Mouse (Mus musculus) left cerebral cortex, postnatal 14 days (tissue): ENCODE data around the gene Tbc1d17. TPM values are rescaled to one million over a fixed set of nuclear protein-coding genes. Genes with fewer than 3 reads are reported as not detected.

Experiments used
- DNase-seq, 2 experiments: peaks; one replicate each; pipeline ENCODE4 v3.0.0; 2021 to 2022; ENCODE audit warnings: low spot score in 2 of 2, mixed read lengths in 1 of 2
- intact Hi-C: fragments of 180-260 bp; cut with DNase I; formaldehyde crosslinking; loops from one replicate; pipeline ENCODE4 v1.15.1; 2025
- total RNA-seq, 2 experiments: library from RNA; stranded (reverse); gene quantifications; 2 replicates each; pipeline ENCODE4 v1.2.3; 2021

Tbc1d17 gene
- total RNA-seq, 2 experiments from 2014 or later = 48.3 to 58.7 TPM

DNA sequence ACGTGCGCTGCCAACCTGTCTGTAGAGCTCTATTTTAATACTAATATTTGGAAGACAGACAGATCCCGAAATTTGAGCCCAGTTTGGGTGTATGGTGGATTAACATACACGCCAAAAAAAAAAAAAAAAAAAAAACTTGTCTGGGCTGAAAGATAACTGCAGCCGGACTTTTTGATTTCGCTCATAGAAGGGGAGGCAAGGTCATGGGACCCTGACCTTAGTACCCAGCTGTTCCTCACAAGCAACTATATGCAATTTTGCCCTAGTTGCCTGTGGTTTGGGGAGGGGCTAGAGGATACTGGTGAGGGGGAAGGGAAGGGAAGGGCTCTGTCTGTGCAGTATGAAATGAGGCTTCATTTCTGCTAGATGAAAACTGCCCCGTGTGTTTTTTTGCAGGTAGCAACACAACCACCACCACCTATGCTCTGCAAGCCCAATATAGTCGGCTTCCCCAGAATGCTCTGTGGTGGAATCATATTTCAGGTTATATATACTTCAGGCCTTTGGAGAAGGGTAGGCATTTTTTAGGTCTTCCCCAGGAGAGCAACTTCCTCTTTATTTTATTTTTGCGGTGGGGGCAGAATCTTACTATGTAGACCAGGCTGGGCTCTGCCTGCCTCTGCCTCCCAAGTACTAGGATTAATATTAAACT lies 7.5 kb upstream of the Tbc1d17 start:
- DNase-seq = no peak
- intact Hi-C loops = no loop called here

DNA sequence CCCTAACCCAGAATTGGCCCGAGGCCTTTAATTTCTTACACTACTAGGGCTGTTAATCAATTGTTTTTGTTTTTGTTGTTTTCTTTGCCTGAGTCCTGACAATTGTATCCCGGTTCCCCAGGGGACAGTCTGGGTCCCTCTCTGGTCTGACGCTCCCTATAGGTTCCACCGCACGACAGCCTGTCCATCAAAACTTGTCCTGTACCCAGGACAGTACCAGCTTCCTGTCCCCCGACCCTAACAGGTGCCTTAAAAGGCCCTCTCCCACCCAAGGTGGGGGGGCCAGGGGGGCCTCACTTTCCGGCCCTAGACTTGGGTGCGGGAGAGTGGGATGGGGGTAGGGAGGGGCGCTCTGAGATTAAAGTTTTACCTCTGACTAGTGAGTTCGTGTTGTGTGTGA lies 6.2 kb upstream of the Tbc1d17 start:
- DNase-seq = no peak
- intact Hi-C loops = no loop called here

DNA sequence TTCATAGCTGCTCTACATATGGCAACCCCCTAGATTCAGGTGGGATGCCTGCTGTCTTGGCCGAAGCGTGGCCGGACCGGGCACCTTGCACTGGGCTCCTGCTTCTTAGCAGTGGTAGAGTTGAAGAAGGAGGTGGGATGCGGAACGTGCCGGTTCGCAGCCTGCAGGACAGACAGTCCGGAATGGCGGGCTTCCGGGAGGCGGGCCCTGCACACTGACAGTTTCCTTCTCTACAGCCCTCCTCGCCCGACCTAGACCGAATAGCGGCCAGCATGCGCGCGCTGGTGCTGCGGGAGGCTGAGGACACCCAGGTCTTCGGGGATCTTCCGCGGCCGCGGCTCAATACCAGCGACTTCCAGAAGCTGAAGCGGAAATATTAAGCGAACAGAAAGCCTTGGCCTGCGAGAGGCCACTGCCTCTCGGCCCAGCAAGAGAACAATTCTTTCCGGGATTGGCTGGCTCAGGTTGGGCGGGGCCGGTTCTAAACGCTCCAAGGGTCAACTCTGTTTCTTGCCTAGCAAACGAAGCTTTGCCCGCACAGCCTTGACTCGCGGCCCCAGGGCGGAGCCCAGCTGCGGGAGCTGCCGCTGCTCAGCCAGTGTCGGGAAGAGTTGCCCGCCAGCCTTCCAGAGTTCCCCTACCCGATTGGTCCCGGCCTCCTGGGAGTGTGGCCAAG lies 5.6 kb upstream of the Tbc1d17 start:
- DNase-seq = peak in 1 of 2 experiments; percentile 66
- intact Hi-C loops = no loop called here

DNA sequence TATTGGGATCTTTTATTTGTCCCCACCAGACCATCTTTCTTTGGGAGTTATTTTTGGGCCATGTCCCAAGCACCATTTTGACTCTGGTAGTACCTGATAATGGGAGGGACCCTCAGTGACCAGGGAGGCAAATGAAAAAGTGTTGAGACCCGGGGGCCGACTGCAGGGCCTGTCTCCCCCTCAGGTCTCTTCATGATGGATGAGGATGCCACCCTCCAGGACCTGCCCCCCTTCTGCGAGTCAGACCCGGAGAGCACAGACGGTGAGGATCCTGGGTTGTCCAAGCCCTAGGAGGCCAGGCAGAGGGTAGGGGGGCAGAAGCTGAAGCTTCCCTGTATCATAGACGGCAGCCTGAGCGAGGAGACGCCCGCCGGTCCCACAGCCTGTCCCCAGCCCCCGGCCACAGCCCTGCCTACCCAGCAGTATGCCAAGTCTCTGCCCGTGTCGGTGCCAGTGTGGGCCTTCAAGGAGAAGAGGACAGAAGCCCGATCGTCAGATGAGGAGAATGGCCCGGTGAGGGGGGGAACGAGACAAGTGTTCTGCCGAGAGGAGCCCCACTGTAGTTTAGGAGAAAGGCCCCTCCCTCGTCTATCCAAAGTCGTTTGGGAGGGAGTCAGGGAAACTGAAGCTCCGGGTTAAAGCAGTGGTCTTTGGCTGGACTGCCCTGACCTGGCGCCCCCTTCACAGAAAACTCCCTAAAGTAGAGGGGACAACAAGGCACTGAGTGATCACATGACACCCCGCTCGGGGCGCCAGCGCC lies 4.9 kb upstream of the Tbc1d17 start:
- DNase-seq = no peak
- intact Hi-C loops = no loop called here

DNA sequence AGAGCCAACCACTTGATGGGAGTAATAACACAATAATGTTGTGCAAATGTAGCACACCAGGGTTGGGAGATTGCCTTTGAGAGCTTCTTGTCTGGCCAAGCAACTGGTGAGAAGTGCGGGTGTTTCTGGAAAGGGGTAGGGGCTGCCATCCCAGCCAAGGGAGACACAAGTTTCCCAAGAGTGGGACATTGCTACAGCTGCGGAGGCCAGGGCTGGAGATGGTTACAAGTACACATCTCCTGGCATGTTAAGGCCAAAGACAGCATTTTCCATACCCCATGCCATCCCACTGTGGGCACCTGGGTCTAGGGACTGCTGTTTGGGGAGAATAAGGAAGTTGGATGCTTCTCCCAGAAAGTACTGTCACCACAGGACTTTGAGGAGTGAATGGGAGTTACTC lies 4.2 kb upstream of the Tbc1d17 start:
- intact Hi-C loops = no loop called here
- DNase-seq = no peak

DNA sequence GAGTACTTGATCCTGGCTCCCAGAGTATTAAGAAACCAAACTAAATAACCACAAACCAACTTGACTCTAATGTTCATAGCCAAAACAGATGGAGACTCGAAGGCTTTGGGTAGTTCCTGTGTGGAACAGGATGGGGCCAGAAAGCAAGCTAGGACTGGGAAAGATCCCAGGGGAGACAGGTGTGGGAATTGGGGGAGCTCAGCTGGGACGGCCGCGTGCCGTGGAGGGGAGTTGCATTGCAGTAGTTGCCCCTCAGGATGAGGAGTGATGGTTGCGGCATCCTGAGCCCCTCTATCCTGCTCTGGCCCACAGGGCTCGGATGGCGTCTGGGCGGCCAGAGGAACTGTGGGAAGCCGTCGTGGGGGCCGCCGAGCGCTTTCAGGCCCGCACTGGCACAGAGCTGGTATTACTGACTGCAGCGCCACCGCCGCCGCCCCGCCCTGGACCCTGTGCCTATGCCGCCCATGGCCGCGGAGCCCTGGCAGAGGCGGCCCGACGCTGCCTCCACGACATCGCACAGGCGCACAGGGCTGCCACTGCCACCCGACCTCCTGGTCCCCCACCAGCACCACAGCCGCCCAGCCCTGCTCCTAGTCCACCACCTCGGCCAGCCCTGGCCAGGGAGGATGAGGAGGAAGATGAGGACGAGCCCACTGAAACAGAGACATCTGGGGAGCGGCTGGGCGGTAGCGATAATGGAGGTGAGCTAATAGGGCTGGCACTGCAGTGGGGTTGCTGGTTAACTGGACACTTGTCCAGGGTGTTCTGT lies 3.6 kb upstream of the Tbc1d17 start:
- intact Hi-C loops = no loop called here
- no peak for DNase-seq

DNA sequence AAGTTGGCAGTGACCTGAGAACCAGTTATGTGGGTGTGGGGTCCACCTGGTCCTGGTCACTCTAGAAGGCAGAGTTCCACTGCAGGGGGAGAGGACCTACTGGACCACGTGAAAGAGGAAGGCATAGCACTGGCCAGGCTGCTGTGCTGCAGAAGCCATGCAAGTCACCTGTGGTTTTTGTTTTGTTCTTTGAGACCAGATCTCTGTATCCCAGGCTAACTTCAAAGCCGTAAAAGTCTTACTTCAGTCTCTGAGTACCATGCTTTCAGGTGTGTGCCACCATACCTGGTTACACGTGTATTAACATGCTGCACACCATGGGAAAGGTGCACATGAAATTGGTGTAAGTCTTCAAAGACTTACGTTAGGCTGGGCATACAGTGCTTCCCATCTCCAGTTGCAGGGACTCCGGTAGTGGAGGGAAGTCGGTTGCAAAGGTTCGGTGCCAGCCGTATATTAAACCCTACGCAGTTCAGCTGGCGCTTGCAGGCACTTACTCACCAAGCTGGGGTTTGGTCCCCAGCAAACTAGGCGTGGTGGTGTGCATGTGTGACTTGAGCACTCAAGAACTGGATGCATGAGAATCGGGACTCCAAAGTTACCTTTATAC lies 2.9 kb upstream of the Tbc1d17 start:
- intact Hi-C loops = no loop called here
- DNase-seq = no peak

DNA sequence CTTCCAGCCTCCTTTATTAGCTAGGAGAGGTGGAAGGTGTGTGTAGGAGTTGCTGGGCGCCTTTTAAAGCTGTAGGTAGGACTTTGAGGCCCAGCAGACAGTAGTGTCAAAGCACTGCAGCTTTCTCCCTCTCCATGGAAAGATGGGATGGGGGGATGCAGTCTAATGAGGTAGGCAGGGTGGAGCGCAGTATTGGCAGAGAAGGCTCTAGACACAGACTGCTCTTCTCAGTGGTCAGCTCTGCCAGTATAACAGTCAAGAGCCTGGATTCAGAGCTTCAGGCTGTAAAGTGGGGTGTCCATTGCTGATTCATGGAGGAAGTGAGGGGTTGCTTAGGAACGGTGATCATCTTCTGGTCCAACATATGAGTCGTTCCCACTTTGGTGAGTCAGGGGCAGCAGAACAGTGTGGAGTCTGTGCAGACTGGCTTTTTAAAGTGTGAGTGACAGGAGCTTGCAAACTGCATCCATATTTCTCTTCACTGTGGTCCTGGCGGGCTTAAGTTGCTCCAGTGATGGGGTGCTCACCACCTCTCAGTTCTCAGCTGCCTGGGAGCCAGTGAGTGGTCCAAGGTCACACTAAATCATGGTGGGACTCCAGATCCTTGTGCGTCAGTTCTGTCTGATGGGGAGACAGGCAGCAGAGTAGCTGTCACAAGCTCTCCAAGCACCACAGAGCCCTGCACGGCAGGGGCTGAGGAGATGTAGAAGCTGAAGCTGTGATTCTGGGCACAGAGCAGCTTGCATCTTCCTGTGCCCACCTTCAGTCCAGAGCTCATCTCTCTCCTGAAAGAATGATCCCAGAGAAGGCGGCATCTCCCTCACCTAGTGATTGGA lies 2.1 kb upstream of the Tbc1d17 start:
- no peak for DNase-seq
- intact Hi-C loops = no loop called here

DNA sequence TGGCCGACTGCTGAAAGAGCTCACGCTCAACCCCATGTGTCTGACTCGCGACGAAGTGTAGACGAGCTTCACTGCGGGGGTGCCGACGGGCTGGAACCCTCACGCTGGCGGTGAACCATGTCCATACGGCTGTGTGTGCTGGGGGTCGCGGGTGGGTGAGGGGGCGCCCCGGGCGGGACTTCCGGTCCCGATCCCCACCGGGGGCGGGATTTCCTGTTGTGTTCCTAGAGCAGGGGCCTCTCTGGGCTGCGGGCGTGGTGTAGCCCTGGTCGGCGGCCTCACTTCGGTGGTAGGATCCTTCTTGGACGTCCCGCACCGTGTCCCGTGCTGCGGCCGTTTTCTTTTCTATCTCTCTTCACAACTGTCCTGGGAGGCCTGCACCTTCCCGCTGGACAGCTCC lies 1.3 kb upstream of the Tbc1d17 start:
- peak; percentile 72 to 77 for DNase-seq
- intact Hi-C loops = no loop called here

DNA sequence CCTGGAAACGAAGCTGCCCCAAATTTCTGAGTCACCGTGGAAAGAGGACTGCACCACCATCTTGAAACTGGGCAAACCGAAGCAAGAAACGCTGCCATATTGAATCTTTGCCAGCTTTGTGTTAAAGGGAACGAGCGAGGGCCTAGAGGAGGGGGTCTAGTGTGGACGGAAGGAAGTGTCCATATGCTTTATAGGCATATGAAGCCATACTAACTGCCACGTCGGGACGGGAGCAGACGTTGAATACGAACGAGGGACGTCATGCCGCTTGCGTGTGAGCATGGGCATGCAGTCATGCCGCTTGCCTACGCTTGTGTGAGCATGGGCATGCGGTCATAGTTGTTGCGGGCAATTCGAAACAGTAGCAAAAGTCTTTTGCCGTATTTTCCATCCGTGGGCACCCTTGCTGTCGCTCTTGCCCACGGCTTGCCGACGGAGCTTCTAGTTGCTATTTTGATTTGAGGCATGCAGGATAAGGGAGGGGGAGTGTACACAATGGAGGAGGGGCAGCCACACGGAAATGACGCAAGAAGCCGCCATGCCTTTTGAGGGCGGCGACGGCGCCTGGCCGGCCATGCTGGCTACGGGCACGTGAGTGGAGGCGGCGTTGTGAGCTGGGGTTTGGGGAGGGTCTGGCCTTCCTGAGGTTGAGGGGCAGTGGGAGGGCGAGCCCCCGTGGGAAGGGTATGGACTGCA lies 685 bp upstream of the Tbc1d17 start:
- intact Hi-C loops = no loop called here
- peak; percentile 91 to 95 for DNase-seq

DNA sequence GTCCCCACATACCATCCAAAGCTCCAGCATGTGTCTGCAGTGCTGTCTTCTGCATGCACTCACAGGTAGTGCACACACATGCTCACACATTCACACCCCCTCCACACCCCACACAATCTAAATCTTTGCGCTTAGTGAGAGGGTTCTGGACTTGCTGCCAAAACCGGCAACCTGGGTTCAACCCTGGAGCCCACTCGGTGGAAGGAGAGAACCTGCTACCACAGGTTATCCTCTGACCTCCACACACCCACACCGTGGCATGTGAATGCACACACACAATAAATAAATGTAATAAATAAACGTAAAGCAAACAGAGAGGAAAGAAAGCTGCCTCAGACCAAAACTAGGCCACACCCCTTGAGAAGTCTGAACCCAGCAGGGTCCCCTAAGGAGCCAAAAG lies 1.1 kb downstream of the Tbc1d17 start:
- DNase-seq = no peak
- intact Hi-C loops = no loop called here

DNA sequence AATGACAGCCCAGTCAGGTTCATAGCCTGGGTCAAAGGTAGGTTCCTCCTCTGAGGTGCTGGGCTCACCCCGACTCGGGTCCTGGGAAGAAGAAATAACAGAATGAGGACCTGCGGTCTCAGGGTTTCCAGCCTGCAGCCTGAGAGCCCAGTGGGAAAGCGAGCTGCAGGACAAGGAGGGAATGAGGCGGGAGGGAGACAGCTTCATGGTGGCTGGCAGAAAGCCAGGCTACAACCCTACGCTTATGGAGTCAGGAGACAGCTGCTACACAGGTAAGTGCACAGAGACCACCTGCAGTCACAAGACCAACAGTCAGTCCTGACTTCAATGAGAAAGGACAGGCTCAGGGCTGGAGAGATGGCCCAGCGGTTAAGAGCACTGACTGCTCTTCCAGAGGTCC lies 2.1 kb downstream of the Tbc1d17 start:
- intact Hi-C loops = no loop called here
- no peak for DNase-seq

DNA sequence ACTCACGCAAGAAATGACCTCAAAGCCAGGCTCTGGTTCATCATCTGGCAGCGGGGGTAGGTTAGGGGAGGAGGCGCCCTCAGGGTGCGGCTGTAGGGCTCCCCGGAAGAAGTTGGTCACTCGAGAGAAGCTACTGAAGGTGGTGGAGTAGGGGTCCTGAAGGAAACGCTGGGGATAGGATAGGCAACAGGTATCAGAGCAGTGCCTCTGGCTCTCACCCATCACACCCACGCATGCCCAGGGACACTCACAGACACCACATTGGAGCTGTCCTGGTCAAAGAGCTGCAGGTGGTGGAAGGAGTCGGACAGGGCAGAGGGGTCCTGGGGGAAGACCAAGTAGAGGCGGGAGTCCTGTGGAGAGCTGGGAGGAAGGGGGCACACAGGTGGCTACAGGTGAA lies 3.9 kb downstream of the Tbc1d17 start:
- intact Hi-C loops = no loop called here
- DNase-seq = no peak

DNA sequence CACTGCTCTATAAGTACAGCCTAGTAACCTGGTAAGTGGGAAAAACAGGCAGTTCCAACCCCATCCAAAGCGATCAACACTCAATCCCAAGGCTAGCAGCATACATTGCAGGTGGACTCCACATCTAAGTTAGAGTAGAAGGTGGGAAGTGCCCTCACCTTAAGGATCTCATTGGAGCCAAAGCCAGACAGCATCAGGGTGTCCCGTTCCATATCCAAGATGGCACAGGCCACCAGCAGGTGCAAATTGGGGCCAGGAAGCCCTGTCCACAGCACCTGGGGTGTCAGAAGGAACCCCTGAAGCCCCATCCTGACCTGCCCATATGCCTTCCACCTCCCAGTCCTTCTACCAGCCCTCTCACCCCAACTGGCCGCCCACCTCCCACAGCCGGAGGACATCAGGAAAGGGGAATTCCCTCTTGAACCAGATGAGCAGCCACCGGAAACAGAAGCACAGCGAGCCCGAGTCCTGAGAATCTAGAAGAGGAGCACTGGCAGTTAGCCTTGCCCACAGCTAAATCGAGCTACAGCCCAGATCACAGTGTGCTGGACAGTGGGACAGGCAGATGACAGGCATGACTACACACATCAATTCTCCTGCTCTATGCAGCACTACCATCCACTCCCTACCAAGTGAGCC lies 6.9 kb downstream of the Tbc1d17 start:
- intact Hi-C loops = no loop called here
- no peak for DNase-seq

DNA sequence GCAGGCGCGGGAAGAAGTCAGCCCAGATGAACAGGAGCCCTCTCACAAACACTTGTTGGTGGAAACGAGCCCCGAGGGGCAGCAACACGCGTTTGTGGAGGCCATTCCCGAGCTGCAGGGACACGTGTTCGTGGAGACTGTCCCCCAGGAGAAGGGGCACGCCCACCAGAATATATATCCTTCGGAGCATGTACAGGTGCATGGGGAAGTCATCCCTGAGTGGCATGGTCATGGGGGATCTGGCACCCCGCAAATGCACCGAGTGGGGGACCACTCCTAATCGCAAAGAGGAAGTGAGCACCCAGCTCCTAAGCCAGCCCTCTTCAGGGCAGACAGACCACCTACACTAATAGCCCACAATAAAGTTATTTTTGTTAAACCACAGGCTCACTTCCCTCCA lies 8.5 kb downstream of the Tbc1d17 start:
- intact Hi-C loops = no loop called here

DNA sequence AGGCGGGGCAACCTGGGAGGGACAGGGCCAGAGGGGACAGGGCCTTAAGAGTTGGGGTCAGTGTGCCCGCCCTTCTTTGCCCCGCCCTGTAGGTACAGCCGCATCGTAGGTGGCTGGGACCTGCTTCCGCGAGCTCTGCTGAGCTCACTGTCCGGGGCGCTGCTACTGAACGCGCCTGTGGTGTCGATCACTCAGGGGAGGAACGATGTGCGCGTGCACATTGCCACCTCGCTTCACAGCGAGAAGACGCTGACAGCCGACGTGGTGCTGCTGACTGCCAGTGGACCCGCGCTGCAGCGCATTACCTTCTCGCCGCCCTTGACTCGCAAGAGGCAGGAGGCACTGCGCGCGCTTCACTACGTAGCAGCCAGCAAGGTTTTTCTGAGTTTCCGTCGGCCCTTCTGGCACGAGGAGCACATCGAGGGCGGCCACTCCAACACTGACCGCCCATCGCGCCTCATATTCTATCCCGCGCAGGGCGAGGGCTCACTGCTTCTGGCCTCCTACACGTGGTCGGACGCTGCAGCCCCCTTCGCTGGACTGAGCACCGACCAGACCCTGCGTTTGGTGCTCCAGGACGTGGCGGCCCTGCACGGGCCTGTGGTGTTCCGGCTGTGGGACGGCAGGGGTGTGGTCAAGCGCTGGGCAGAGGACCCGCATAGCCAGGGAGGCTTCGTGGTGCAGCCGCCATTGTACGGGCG lies 9.2 kb downstream of the Tbc1d17 start:
- DNase-seq = peak; percentile 66 to 75
- intact Hi-C loops = no loop called here

More for the DNA sequence above, 8.5 kb downstream of the Tbc1d17 start:
- no peak for DNase-seq

DNA sequence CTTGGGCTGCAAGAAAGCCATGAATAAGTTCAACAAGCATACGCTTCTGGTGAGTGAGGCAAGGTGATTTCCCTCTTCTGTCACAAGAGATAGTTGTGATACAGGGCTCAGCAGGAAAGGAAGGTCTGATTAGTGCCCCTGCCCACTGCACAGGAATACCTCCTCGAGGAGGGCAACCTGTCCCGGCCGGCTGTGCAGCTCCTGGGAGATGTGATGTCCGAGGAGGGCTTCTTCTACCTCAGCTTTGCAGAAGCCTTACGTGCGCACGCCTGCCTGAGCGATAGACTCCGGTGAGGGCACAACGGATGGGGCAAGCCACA lies 9.7 kb downstream of the Tbc1d17 start:
- DNase-seq = no peak
- intact Hi-C loops = no loop called here
